Mouse (Mus musculus): ENCODE results near the gene Foxd3.
"Not testable (repeated sequence)": the region's sequence is repeated elsewhere in the genome, so short reads cannot be mapped to it uniquely, and the experiment has no call there.

Foxd3 gene

DNA sequence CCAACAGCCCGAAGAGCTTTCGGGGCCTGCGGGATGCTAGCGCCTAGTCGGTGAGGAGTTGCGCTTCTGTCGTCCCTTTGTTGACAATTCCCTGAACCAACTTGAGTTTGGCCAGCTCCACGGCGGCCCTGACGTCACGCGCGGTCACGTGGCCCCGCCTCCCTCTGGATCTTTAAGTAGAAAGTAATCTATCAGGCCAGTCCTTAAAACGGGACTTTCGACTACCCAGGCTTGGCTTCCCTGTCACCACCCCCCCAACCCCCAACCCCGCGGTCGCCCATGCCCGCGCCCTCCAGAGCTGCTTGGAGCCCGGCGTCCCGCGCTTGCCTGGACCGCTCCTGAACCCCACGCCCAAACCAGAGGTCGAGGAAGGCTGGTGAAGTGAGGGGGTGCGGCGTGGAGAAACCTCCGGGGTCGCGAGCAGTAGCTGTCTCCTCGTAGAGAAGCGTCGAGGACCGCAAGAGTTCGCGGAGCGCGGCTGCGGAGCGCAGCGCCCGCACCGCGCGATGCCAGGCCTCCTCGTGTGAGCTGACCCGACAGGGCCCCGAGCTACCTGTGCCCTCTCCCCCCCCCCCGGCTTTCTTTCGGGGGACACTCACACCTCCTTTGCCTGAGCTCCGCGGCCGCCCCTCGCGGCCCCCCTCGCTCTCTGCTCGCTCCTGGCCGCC is at the start of gene Foxd3:
Gene Foxd3, plus strand, starts transcription at position 363 of the 668 bp plus-strand sequence.
- DNase-seq, result no peak

DNA sequence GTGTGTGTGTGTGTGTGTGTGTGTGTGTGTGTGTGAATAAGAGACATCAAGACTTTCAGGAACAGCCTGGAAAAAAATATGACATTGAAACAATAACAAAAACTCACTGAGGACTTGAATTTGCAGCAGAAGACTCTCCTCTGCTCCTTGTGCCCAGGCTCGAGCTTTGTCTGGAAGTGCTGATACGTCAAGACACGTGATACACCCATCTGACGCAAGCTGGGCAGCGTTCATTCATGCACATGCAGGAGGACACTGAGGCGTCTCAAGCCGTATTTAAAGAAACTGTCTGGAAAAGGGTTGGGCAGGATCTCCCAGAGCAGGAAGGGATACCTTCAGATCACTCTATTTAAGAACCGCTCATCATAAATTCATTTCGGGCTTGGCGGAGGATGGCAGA is 43.9 kb upstream of the Foxd3 start:
- no peak for DNase-seq

DNA sequence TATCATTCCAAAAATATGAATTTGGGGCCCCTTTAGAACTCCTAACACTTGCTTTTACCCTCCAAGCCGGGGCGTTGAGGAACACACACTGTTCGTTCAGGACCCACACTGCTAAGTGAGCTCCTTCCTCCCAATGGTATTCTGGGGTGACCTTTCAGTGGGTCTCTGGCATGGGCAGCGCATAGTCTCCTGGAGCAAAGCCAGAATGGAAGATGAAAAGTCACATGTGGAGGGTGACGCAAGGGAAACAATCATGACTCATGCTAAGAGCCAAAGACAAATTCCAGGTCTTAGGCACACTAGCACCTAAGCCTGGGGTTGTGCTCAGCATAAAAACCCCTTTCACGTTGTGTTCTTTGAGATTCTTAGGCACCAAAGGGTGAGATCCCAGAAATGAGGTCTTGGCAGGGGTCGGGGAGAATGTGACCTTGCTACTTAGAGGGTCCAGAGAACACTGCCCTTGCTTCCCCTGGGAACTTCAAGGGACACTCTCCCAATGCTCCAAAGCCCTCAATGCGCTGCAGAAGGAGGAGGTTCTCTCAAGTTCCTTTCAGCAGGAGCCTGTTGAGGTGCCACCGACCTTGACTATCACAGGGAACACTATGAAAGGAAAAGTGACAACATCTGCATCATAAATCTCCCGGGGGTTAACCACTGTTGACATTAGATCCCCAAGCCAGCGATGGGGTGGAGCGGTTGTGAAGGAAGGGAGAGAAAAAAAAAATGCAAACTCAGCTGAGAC is 43.3 kb upstream of the Foxd3 start:
- DNase-seq, result no peak

DNA sequence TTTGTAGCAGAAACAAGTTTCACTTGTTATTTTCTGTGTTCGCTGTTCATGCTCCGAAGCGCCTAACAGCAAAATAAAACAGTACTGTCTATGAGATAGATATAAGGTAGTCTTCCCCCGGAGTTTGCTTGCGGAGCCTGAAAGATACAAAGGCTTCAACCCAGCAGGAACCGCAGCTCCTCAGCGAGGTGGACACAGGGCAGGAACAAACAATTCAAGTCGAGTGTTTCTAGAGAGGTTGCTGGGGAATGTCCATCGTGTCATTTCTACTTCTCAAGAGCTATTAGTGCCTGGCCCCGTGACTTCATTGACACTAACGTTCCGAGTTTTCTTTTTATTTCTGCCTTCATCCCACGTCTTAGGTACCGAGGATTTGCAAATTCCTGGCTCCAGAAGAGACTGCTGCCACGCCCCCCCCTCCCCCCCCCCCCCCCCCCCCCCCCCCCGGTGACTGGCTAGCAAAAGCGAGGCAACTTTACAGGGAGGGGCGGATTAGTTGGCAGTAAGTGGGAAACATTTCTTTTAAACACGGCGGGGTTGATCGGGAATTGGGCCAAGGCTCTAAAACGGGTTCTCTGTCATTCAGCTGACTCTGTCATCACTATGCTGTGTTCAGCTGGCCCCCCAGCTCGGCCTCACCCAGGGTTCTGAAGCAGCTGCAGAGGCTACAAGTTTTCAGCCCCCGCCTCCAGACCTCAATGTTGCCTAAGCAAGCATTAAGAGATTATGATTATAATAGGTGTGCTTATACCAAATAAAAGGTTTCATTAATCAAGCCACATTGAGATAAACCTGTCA is 29.9 kb upstream of the Foxd3 start:
- no peak for DNase-seq

DNA sequence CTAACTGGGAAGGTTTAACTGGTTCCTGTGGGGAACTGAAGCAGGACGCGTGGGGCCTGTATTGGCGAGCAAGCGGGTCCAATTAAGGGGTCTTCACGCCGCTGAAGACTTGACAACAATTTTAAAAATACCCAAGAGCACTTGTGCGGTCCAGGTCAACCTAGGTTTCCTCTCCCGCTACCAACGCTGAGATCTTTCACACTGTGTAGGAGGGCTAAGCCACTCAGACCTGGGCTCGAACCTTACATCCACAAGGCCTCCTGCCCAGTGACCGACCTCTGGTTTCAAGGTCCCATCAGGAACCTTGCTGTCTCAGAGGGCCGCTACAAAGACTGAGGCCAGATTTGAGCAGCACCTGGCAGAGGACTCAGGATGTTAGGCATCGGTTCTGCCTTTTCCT is 29.0 kb upstream of the Foxd3 start:
- DNase-seq, result no peak

DNA sequence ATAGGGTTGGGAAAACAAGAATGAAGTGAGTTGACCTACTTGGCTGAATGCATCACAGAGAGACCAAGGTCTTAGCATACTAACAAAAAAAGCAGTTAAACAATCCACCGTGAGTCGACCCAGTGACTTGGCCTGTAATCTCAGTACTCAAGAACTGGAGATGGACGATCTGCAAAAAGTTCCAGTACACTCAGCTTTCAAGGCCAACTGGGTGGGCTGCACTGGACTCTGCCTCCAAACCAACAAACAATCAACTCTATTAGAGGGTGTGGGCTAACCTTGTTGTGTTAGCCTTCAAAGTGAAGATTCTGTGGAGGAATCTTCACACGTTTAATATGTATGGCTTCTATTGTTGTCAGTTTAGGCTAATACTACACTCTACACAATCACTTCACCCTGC is 20.1 kb upstream of the Foxd3 start:
- DNase-seq, result no peak

DNA sequence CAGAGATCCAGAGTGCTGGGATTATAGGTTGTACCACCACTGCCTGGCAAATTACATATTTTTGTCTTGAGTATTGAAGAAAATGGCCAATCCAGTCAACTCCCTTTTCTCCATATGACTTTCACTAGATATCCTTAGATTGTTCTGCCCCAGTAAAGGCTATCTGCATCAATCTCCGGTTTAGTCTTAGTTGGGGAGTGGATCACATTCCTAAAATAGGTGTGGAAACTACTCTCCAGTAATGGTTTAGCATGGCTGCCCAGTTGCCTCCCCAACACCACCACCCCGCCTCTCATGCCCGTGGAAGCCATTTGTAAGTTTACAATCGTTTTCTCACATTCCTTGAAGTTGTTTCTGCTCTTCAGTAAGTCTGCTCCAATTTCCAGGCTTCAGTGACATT is 19.4 kb upstream of the Foxd3 start:
- no peak for DNase-seq

DNA sequence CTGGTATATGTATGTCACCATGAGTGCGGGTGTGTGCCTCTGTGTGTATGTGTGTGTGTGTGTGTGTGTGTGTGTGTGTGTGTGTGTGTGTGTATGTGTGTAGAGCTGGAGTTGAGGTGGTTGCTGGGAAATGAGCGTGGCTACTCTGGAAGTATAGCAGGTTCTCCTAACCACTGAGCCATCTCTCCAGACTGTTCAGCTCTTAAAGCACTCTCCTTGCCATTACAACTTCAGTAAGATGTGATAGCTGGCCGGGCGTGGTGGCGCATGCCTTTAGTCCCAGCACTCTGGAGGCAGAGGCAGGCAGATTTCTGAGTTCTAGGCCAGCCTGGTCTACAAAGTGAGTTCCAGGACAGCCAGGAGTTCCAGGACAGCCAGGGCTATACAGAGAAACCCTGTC is 15.5 kb upstream of the Foxd3 start:
- DNase-seq, result not testable (repeated sequence)

DNA sequence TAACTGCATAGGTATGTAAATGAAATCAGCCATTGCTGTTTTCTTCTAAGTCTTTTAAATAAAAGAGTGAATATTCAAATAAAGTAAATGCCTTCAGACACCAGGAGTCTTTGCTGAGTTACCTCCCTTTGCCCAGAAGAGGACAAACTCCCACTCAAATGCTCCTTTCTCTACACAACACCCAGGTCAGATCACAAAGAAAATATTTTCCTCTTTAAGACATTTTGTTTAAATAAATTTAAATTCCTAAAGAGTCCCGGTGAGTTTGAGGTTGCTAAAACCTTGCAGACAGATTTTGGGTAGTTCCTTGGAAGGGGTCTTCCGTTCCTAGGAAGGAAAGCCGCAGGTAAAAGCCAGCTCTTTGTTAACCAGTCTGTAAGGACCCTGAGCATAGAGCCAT is 14.2 kb upstream of the Foxd3 start:
- no peak for DNase-seq

DNA sequence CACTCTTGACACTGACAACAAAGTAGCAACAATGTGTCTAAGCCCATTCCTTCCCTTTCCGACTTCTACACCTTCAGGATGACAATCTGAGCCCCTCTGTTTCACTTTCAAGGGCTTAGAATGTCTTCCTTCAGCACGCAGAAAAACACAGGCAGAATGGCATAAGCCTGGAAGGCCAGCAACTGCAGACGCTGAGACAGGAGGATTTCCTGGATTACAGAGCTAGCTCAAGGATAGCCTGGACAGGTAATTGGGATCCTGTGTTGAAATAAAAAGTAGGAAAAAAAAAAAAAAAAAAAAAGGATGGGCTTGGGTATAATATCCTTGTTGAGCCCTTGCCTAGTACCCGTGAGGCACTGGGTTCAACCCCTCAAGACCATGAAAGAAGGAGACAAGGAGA is 10.5 kb upstream of the Foxd3 start:
- no peak for DNase-seq

DNA sequence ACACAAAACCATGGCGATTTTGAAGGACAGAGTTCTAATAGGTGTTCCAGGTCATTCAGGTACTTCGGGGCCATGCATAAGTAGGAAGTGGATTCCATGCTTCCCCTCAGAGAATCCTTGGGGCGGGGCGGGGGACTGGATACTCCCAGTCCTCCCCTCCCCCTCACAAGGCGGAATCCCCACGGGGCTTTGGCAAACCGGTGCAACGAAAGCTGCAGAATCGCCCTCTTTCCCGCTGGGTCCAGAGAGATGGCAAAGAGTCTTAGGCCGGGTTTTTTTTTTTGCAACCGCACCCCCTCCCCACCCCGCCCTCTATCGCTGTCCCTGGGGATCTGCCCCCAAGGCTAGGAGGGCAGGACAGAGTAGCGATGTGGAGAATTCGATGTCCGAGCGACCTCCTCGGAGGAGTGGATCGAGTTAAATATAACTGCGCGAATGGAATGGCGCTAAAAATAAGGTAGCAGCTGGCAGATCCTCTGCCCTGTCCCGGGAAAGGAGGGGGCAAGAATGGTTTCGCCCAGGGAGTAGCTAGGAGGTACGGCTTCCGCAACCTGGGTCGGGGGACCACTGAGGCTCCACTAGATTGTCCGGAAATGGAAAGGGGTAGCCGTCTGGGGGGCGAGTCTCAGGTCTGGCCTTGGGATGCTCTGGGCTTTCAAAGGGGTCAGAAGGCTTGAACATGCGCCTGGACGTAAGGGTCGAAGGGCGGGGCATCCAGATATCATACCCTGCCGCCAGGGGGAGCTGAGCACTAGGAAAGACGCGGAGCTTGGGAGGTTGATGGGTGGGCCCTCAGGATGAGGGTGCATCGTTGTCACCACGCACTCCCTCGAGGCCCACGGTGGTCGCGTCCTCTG is 5.8 kb upstream of the Foxd3 start:
- DNase-seq, result no peak

DNA sequence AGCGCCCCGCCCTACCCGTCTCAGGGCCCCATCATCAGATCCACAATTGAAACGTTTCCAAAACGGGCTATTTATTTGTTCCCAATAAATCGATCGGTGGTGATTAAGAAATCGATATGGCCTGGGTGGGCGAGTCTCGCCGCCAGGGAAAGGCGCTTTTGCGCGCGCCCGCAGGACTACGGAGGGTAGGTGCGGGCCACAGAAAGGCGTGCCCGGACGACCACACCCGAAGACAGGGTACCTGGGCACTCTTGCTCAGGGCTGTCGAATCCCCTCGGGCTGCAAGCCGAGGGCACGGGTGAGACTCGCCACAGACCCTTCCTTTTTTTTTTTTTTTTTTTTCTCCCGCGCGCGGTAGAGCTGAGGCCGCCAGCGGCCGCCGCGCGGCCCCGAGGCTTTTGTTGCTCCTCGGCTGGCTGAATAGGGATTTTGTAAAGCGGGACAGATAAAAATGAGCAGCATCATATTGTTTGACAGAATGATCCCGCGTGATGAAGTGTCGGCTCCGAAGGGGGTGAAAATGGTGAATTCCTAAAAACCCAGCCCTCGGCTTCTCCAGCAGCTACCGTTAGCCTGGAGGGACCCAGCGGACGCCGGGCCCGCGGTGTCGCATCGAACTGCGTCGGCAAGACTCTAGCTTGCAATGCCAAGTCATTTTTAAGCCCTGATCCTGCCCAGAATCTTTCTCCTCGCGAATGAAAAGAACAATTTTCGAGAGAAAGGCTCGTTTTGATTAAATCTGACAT is 5.0 kb upstream of the Foxd3 start:
- DNase-seq, result no peak

DNA sequence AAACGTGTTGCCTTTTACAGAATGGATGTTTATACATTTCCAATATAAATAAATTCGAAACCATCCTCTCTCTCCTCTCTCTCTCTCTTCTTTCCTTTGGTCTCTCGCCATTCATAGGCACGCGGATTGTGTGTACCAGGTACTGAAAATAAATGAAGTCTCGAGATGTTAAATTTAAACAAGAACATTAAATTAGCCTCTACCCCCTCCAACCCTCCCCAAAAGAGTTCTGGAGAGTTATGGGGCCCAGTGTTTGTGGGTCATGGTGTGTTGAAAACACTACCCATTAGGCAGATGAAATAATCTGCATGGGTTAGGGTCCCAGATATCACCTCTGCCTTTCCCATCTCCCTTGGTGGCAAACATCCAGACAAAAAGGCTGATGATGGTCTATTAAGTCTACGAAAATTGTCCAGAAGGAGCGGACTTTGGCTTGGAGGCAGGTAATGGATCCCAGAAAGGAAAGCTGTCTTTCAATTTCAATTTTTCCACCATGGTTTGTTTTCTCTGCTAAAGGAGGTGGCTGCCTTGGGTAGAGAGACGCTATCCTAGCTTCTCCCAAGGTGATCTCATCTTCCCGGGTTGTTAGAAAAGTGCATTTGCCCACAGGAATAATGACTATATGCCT is 4.2 kb upstream of the Foxd3 start:
- no peak for DNase-seq

DNA sequence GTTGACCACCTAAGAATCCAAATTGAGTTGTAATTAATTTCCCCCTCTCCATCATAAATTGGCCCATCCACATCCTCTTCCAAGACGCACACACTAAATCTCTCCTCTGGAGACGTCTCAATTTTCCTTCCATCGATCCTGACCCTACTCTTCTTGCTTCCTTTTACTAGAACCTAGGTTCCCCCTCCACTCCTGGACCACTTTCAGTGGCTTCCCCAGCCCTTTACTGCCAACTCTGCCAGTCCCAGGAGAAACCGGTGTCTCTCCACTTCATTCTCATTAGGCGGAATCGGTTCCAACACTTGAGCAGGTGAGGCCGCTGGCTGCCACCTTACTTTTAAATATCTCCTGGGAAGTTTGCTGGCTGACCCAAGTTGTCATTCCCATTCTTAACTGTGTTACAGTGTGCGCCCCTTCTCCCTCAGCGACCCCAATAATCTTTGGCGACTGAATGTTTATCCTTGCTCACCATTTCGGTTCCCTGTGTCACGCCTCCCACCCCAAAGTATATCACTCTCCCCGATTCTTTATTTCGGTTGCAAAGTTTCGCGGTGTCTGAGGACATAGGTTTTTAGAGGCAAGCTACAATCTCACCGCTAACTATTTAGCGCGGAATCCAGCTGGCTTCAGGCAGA is 3.4 kb upstream of the Foxd3 start:
- DNase-seq, result no peak

DNA sequence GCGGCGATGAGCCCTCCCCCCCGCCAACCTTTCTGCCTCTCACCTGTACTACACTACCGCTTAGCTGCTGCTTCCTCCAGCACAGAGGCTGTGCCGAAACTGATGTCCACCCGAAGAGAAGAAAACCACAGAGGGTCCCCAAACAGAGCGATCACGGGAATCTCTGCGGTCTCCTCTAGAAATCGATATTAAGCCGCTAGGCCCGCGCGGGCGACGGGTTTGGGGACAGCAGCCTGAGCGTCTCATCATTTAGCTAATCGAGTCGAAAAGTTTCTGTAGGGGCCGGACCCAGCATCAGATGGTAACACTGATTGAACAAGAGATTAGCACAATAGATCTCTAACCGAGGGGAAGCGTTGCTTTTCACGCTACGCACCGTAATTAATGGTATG is 2.9 kb upstream of the Foxd3 start:
- no peak for DNase-seq

DNA sequence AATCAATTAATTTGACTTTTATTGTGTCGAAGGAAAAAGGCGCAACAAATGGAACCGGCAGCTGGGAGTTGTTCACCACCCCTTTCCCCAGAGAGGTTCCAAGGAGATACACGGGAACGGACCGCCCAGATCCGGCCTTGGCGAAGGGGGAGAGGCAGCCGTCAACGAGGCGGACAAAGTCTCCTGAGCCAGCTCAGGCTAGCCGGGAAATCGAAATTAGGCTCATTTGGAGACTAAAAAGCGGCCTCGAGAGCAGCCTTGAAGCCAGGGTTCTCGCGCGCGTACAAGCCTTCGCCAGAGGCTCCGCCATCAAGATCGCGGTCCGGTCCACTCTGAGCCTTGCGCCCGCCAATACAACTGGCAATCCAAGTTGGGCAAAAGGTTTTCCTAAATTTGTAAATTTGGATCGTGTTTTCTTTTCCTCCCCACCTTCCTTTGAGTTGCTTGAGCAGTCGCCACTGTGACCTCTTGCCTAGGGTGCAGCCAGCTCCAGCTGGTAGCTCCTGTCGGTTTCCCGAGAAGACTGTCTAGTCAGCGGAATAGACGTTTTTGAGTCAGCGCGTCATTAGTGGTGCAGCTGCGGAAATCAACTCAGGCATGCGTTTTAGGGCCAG is 2.4 kb upstream of the Foxd3 start:
- no peak for DNase-seq

DNA sequence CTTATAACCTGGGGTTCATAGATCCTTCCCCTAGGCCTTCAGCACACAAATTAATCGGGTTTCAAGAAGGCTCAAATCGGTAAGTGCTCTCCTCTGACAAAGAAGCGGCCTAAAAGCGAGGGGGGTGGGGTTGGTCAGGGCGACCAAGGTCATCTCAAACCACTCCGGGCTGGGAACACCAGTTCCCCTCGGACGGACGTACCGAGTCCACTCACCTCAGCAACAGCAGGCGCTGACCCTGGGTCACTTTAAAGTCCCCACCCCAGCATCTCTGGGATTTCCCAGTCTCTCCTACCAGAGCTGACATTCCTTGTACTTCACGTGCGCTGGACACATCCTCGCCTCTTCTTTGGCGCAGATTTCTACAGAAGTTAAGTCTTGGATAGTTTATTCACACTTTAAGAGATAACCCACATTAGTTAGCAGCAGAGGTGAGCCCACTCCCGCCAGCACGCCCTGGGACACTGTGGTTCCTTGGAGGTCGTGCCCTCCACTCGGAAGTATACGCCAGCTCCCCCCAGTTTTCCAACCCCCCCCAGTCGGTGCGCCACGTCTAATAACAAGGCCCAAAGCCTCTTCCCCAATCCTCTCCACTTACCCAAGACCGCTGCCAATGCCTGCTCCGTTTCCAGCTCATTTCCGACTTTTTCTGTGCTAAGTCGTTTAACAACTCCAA is 1.3 kb upstream of the Foxd3 start:
- no peak for DNase-seq

DNA sequence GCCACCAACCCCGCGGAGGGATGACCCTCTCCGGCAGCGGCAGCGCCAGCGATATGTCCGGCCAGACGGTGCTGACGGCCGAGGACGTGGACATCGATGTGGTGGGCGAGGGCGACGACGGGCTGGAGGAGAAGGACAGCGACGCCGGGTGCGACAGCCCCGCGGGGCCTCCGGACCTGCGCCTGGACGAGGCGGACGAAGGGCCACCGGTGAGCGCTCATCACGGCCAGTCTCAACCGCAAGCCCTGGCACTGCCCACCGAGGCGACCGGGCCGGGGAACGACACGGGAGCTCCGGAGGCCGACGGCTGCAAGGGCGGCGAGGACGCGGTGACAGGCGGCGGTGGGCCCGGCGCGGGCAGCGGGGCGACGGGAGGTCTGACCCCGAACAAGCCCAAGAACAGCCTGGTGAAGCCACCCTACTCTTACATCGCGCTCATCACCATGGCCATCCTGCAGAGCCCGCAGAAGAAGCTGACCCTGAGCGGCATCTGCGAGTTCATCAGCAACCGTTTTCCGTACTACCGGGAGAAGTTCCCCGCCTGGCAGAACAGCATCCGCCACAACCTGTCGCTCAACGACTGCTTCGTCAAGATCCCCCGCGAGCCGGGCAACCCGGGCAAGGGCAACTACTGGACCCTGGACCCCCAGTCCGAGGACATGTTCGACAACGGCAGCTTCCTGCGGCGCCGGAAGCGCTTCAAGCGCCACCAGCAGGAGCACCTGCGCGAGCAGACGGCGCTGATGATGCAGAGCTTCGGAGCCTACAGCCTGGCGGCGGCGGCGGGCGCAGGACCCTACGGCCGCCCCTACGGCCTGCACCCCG is 718 bp downstream of the Foxd3 start:
- no peak for DNase-seq

DNA sequence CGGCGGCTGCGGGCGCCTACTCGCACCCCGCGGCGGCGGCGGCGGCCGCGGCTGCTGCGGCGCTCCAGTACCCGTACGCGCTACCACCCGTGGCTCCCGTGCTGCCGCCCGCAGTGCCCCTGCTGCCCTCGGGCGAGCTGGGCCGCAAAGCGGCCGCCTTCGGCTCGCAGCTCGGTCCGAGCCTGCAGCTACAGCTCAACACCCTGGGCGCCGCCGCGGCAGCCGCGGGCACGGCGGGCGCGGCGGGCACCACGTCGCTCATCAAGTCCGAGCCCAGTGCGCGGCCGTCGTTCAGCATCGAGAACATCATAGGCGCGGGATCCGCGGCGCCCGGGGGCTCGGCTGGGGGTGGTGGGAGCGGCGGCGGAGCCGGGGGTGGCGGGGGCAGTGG is 1.3 kb downstream of the Foxd3 start:
- DNase-seq, result no peak

Data from cerebellum, adult 9-10 months (tissue).